Mouse (Mus musculus) CH12.LX (cell line): ENCODE measurements around the gene Itpk1. TPM values are rescaled to one million over a fixed set of nuclear protein-coding genes. Genes with fewer than 3 reads are reported as not detected.

ENCODE experiments used
- DNase-seq: peaks from one replicate; pipeline ENCODE4 v3.0.0-alpha.2; 2013; ENCODE audit errors: extremely low read depth
- H3K27ac ChIP-seq: 2 replicates; pipeline ENCODE4 v1.5.1; 2012; ENCODE audit warnings: low read depth, mild to moderate bottlenecking, control low read depth, moderate library complexity; ENCODE audit not compliant: insufficient read depth
- H3K27me3 ChIP-seq: replicated peaks from 2 replicates; pipeline ENCODE3; 2012; ENCODE audit warnings: inconsistent platforms
- H3K36me3 ChIP-seq, 2 experiments: replicated peaks in 1 of 2; 2 replicates each; pipeline versions ENCODE3 to v1.6.1; 2012; ENCODE audit warnings: inconsistent platforms in 1 of 2, low read length in 1 of 2, mild to moderate bottlenecking in 1 of 2, mixed read lengths in 1 of 2, moderate library complexity in 1 of 2; ENCODE audit not compliant: control insufficient read depth in 1 of 2, insufficient read depth in 1 of 2
- H3K4me1 ChIP-seq, 2 experiments: 2 replicates each; pipeline ENCODE4 v1.6.1; 2012; ENCODE audit warnings: inconsistent platforms in 1 of 2, moderate library complexity in 1 of 2; ENCODE audit not compliant: insufficient read depth in 2 of 2, control insufficient read depth in 1 of 2
- H3K4me2 ChIP-seq: 2 replicates; pipeline ENCODE4 v1.6.1; 2012; ENCODE audit warnings: low read depth, mild to moderate bottlenecking, control low read depth; ENCODE audit not compliant: poor library complexity, insufficient read depth, severe bottlenecking
- H3K4me3 ChIP-seq, 3 experiments: fragments of 150-350 bp in 1 of 3; sonication (generic) in 1 of 3; replicated peaks in 1 of 3; 2 replicates each; pipeline versions ENCODE3 to v1.5.1; 2011 to 2012; ENCODE audit warnings: low read depth in 2 of 3, low read length in 2 of 3, mild to moderate bottlenecking in 2 of 3, moderate library complexity in 2 of 3, control low read depth in 1 of 3, improper control_type of control experiment in 1 of 3, inconsistent platforms in 1 of 3, mixed read lengths in 1 of 3; ENCODE audit not compliant: poor library complexity in 1 of 3
- H3K79me2 ChIP-seq: replicated peaks from 2 replicates; pipeline ENCODE4 v1.6.1; 2012; ENCODE audit warnings: mild to moderate bottlenecking, moderate library complexity; ENCODE audit not compliant: control insufficient read depth, poor library complexity, insufficient read depth, severe bottlenecking; ENCODE audit errors: extremely low read depth
- H3K9ac ChIP-seq: 2 replicates; pipeline ENCODE4 v1.6.1; 2012; ENCODE audit warnings: low read depth, mild to moderate bottlenecking, control low read depth, moderate library complexity; ENCODE audit not compliant: insufficient read depth
- H3K9me3 ChIP-seq: replicated peaks from 2 replicates; pipeline ENCODE3; 2012; ENCODE audit warnings: low read length, inconsistent platforms, mixed read lengths
- BHLHE40 ChIP-seq: IDR thresholded peaks from 2 replicates; pipeline ENCODE4 v1.6.1; 2011; ENCODE audit warnings: mild to moderate bottlenecking, low read depth, low read length, improper control_type of control experiment
- CTCF ChIP-seq, 2 experiments: IDR thresholded peaks in 1 of 2; conservative IDR thresholded peaks in 1 of 2; 2 replicates each; pipeline ENCODE4 v1.5.1; 2011 to 2012; ENCODE audit warnings: low read depth in 2 of 2, low read length in 2 of 2, improper control_type of control experiment in 1 of 2, inconsistent platforms in 1 of 2, mild to moderate bottlenecking in 1 of 2, moderate library complexity in 1 of 2
- E2F4 ChIP-seq: IDR thresholded peaks from 2 replicates; pipeline ENCODE4 v1.6.1; 2011; ENCODE audit warnings: low read depth, low read length, improper control_type of control experiment; ENCODE audit not compliant: insufficient replicate concordance
- EP300 ChIP-seq: IDR thresholded peaks from 2 replicates; pipeline ENCODE4 v1.6.1; 2011; ENCODE audit warnings: low read length, improper control_type of control experiment
- GABPA ChIP-seq: IDR thresholded peaks from 2 replicates; pipeline ENCODE4 v1.6.1; 2012; ENCODE audit warnings: low read depth, low read length, improper control_type of control experiment, inconsistent platforms; ENCODE audit not compliant: insufficient replicate concordance
- HCFC1 ChIP-seq: IDR thresholded peaks from 2 replicates; pipeline ENCODE4 v1.6.1; 2012; ENCODE audit warnings: low read depth, mild to moderate bottlenecking, inconsistent platforms, low read length, improper control_type of control experiment
- JUN ChIP-seq: IDR thresholded peaks from 2 replicates; pipeline ENCODE4 v1.6.1; 2011; ENCODE audit warnings: low read depth, mild to moderate bottlenecking, low read length, improper control_type of control experiment, moderate library complexity; ENCODE audit not compliant: insufficient read depth
- KAT2A ChIP-seq: IDR thresholded peaks from 2 replicates; pipeline ENCODE4 v1.6.1; 2012; ENCODE audit warnings: low read length, improper control_type of control experiment, inconsistent platforms; ENCODE audit not compliant: insufficient replicate concordance
- MAFK ChIP-seq: IDR thresholded peaks from 2 replicates; pipeline ENCODE4 v1.6.1; 2011; ENCODE audit warnings: low read length, improper control_type of control experiment; ENCODE audit not compliant: insufficient replicate concordance
- MYC ChIP-seq: IDR thresholded peaks from 2 replicates; pipeline ENCODE4 v1.6.1; 2011; ENCODE audit warnings: low read depth, mild to moderate bottlenecking, improper control_type of control experiment, low read length
- NELFE ChIP-seq: IDR thresholded peaks from 2 replicates; pipeline ENCODE4 v1.6.1; 2011; ENCODE audit warnings: low read depth, low read length, improper control_type of control experiment
- NRF1 ChIP-seq: IDR thresholded peaks from 2 replicates; pipeline ENCODE4 v1.6.1; 2014; ENCODE audit warnings: low read depth, mild to moderate bottlenecking, inconsistent platforms, low read length, improper control_type of control experiment, moderate library complexity
- PAX5 ChIP-seq: IDR thresholded peaks from 2 replicates; pipeline ENCODE4 v1.6.1; 2012; ENCODE audit warnings: low read length, inconsistent platforms, mixed read lengths
- POLR2A ChIP-seq: IDR thresholded peaks from 2 replicates; pipeline ENCODE4 v1.6.1; 2011; ENCODE audit warnings: low read depth, mild to moderate bottlenecking, improper control_type of control experiment, low read length
- RAD21 ChIP-seq: IDR thresholded peaks from 2 replicates; pipeline ENCODE4 v1.6.1; 2011; ENCODE audit warnings: low read depth, mild to moderate bottlenecking, low read length, improper control_type of control experiment, moderate library complexity
- SIN3A ChIP-seq: IDR thresholded peaks from 2 replicates; pipeline ENCODE4 v1.6.1; 2012; ENCODE audit warnings: low read length, improper control_type of control experiment, inconsistent platforms
- TBP ChIP-seq: conservative IDR thresholded peaks from 2 replicates; pipeline ENCODE4 v1.6.1; 2011; ENCODE audit warnings: low read depth, low read length, improper control_type of control experiment
- TCF12 ChIP-seq: IDR thresholded peaks from 2 replicates; pipeline ENCODE4 v1.6.1; 2014; ENCODE audit warnings: low read depth, mild to moderate bottlenecking, inconsistent platforms, low read length, improper control_type of control experiment
- UBTF ChIP-seq: IDR thresholded peaks from 2 replicates; pipeline ENCODE4 v1.6.1; 2012; ENCODE audit warnings: low read depth, mild to moderate bottlenecking, inconsistent platforms, low read length, improper control_type of control experiment, moderate library complexity
- USF1 ChIP-seq: IDR thresholded peaks from 2 replicates; pipeline ENCODE4 v1.6.1; 2014; ENCODE audit warnings: low read depth, mild to moderate bottlenecking, inconsistent platforms, low read length, improper control_type of control experiment
- USF2 ChIP-seq: conservative IDR thresholded peaks from 2 replicates; pipeline ENCODE4 v1.6.1; 2011; ENCODE audit warnings: low read depth, low read length, improper control_type of control experiment
- ZKSCAN1 ChIP-seq: IDR thresholded peaks from 2 replicates; pipeline ENCODE4 v1.6.1; 2012; ENCODE audit warnings: low read depth, inconsistent platforms, low read length, improper control_type of control experiment, borderline replicate concordance
- ZNF384 ChIP-seq: IDR thresholded peaks from 2 replicates; pipeline ENCODE4 v1.6.1; 2012; ENCODE audit warnings: low read depth, low read length, improper control_type of control experiment, inconsistent platforms
- dilution Hi-C: fragments of 300-500 bp; cut with MboI; formaldehyde crosslinking; loops from 2 replicates; pipeline ENCODE4 v1.14.3; 2020; ENCODE audit warnings: low sequenced_read_pairs; ENCODE audit not compliant: extremely low pct_unique_long_range_greater_than_20kb, extremely low pct_ligation_motif_present
- in situ Hi-C: fragments of 300-500 bp; cut with MboI; formaldehyde crosslinking; loops from 3 replicates; pipeline ENCODE4 v1.14.3; 2019; ENCODE audit warnings: low sequenced_read_pairs, low pct_ligation_motif_present, low pct_unique_long_range_greater_than_20kb, mixed read lengths
- polyA plus RNA-seq: library from polyadenylated mRNA; unstranded; fragments of >175 nt; gene quantifications from 2 replicates; pipeline ENCODE4 v1.2.1, GENCODE M21; 2012; ENCODE audit warnings: low read depth; ENCODE audit not compliant: insufficient read length
- total RNA-seq, 2 experiments: library from RNA; depleted of rRNA; stranded (reverse); fragments of 300-350 nt in 1 of 2; fragments of >200 nt in 1 of 2; gene quantifications; 2 replicates each; pipeline ENCODE4 v1.2.3; 2012 to 2014

Itpk1 gene
- total RNA-seq (2012; rRNA removed) (16.0 and 19.2 TPM in 2 replicates), total RNA-seq (2014; rRNA removed) (12.8 and 14.0 TPM in 2 replicates), polyA plus RNA-seq (24.3 and 25.1 TPM in 2 replicates)

DNA sequence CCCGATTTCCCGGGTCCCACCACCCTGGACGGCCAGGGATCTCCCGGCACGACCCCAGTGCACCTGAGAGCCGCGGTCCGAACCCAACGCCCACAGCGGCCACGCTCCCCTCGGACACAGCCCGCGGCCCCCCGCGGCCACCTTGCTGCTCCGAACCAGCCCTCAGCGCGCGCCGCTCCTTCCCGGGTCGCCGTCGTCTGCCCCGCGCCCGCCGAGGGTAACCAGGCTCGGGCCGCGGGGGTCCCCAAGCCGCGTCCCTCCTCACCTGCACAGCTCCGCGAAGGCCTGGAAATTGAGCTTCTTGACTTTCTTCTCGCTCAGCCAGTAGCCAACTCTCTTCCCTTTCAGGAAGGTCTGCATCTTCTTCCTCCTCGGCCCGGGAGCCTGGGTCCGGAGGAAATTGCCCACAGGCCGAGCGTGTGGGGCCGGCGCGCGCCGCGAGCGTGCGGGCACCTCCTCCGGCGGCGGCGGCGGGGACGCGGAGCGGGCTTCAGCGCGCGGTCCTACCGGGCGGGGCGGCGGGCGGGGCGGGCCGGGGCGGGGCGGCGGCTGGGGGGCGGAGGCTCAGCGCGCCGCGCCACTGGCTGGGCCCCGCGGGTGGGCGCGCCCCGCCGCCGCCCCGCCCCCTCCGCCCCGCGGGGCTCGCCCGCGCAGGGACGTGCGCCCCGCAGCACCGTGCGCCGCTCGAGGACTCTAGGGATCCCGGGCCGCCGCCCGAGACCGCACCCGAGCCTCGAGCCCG lies at the start of gene Itpk1:
Gene Itpk1, minus strand, starts transcription at position 474 of the 742 bp plus-strand sequence.
- Histone ChIP-seq H3K9ac (peak within 1 kb of the TSS; percentile 75), H3K27ac (peak within 1 kb of the TSS; percentile 20), H3K27me3 (peaks cover 1% of the 10 kb centered on the region), H3K4me1 (peaks cover 11 to 40% of the 10 kb centered on the region in 2 experiments), H3K79me2 (peaks cover 18% of the 10 kb centered on the region), H3K4me3 (peak within 1 kb of the TSS; percentile 72 to 83 (median 80)), H3K36me3 (peaks cover 0 to 10% of the 10 kb centered on the region in 2 experiments), H3K9me3 (no peaks in the 10 kb centered on the region), H3K4me2 (peak within 1 kb of the TSS; percentile 86)
- dilution Hi-C loops, result no loop called here
- in situ Hi-C loops, result loop anchor here (5.0 kb wide), 2 partner anchors 127 to 177 kb away; no protein-coding TSS in a partner anchor
- DNase-seq, result no peak
- TF ChIP-seq UBTF (0 out of 2 replicates have a peak, but pooled peaks have one; percentile 45), CTCF (conservative IDR thresholded peaks at IDR 0.05 in 1 of 2, IDR thresholded peaks at IDR 0.05 in 1 of 2; ENCODE audit: low read depth in 2 of 2, low read length in 2 of 2) (no peak), TBP (no peak), ZKSCAN1 (no peak), MAFK (no peak), E2F4 (no peak), NRF1 (peak; percentile 40; the same call in 1 of the 2 replicates), NELFE (peak; percentile 36), TCF12 (no peak), GABPA (no peak), ZNF384 (no peak), USF1 (no peak), HCFC1 (no peak), BHLHE40 (no peak), RAD21 (no peak), POLR2A (peak; percentile 52; the same call in 1 of the 2 replicates), EP300 (no peak)

DNA sequence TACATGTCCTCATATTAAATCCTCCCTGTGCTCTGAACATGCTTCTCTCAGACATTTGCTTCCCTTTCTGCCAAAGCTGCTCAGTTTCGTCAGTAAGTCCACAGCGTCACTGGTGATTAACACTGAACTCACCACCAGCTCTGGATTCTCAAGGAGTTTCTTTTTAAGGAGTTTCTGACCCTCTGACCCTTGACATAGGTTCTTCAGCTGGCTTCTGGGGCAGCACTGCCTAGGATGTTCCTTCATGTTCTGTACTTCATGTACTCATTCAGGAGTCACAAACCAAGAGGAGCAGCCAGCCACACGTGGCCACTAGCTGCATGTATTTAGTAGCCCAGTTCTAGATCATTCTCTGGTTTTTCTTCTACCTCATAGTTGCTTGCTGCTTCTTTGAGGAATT lies 43.5 kb upstream of the Itpk1 start:
- dilution Hi-C loops, result no loop called here

More for the DNA sequence above, 43.5 kb upstream of the Itpk1 start:
- Histone ChIP-seq H3K9me3 (no peaks in the 10 kb centered on the region), H3K36me3 (peaks cover 7 to 47% of the 10 kb centered on the region in 2 experiments), H3K79me2 (peaks cover 62% of the 10 kb centered on the region), H3K27ac (no peak overlapping the region), H3K27me3 (no peaks in the 10 kb centered on the region), H3K4me3 (no peak overlapping the region)
- in situ Hi-C loops, result loop anchor here (10.0 kb wide), 1 partner anchor 317 kb away; no protein-coding TSS in a partner anchor
- TF ChIP-seq SIN3A (no peak), PAX5 (no peak), EP300 (no peak), KAT2A (no peak), MYC (no peak), NRF1 (no peak), MAFK (no peak), ZKSCAN1 (no peak), USF2 (no peak), TCF12 (no peak), TBP (no peak), JUN (no peak), CTCF (conservative IDR thresholded peaks at IDR 0.05 in 1 of 2, IDR thresholded peaks at IDR 0.05 in 1 of 2; ENCODE audit: low read depth in 2 of 2, low read length in 2 of 2) (no peak)
- TF ChIP-seq, all 38 proteins: peak for 0
- no peak for DNase-seq
- Histone ChIP-seq H3K4me2 (no peak overlapping the region), H3K9ac (no peak overlapping the region), H3K4me1 (peaks cover 0 to 22% of the 10 kb centered on the region in 2 experiments; a peak in 2 of 4 replicates)
